Comparison of ENCODE assay signal across 34 mouse cellular contexts in the genomic region with DNA sequence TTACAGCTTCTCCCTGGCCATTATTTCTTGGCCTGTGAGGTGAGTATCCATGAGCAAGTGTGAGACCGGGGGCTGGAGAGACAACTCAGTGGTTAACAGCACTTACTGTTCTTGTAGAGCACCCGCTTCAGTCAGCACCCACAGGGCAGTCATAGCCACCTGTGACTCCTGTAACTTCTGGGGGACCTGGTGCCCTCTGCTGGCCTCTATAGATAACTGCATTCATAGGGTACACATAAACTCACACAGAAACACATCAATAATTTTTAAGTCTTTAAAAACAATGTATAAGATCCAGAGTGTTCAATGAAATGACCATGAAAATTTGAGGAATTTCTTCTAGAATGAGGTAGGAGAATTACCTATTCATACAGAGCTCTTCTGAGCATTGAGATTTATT. TPM values are rescaled to one million over a fixed set of nuclear protein-coding genes. Genes with fewer than 3 reads are reported as not detected.
DNase-seq lines count a peak whose midpoint lies in the region; ATAC-seq and TF ChIP-seq lines count a peak whose summit lies in the region.
"Had no signal": no experiment of that assay in that cellular context is flagged by ENCODE, and none has a peak within 500 bp of the region (broad histone marks: within the 10 kb centered on the region; RNA-seq: fewer than 3 reads in every experiment).

No protein-coding gene starts in this region.

- no peak overlapping the region for H3K9ac ChIP-seq in hindbrain, postnatal 0 days (replicated peaks; ENCODE audit: low read length)
- no peak overlapping the region for H3K9ac ChIP-seq in hindbrain, embryonic 13.5 days
- no peak overlapping the region for H3K9ac ChIP-seq in liver, embryonic 14.5 days (replicated peaks)
- no peak overlapping the region for H3K9ac ChIP-seq in liver, embryonic 11.5 days (ENCODE audit: low read depth, low read length)
- H3K9ac ChIP-seq in MEL (ENCODE audit: control insufficient read depth, low read depth, low read length, poor library complexity, severe bottlenecking) = no peak overlapping the region
- H3K9ac ChIP-seq: forebrain, embryonic 13.5 days; heart, embryonic 13.5 days; hindbrain, embryonic 12.5 days had no signal

- H3K4me1 ChIP-seq in hindbrain, postnatal 0 days (ENCODE audit: insufficient read depth, low read length) = no peaks in the 10 kb centered on the region
- H3K4me1 ChIP-seq in hindbrain, embryonic 13.5 days (replicated peaks) = no peaks in the 10 kb centered on the region
- no peaks in the 10 kb centered on the region for H3K4me1 ChIP-seq in liver, embryonic 14.5 days (replicated peaks; ENCODE audit: control insufficient read depth in 2 of 2, insufficient read depth in 2 of 2, low read length in 1 of 2)
- H3K4me1 ChIP-seq in liver, embryonic 11.5 days (replicated peaks; ENCODE audit: control insufficient read depth, insufficient read depth, low read length) = no peaks in the 10 kb centered on the region
- H3K4me1 ChIP-seq in E14TG2a.4 (replicated peaks; ENCODE audit: low read depth, low read length) (peaks cover 6% of the 10 kb centered on the region), MEL (ENCODE audit: control insufficient read depth in 1 of 2, insufficient read depth in 2 of 2, low read length in 2 of 2) (no peaks in the 10 kb centered on the region)
- H3K4me1 ChIP-seq: forebrain, embryonic 10.5 days; forebrain, embryonic 13.5 days; hindbrain, embryonic 12.5 days had no signal

- no peak for TF ChIP-seq RAD21 in MEL (IDR thresholded peaks at IDR 0.05; ENCODE audit: low read depth, low read length)

- no peak overlapping the region for H3K4me3 ChIP-seq in hindbrain, postnatal 0 days (ENCODE audit: low read length)
- H3K4me3 ChIP-seq in hindbrain, embryonic 13.5 days = no peak overlapping the region
- H3K4me3 ChIP-seq in liver, embryonic 14.5 days (ENCODE audit: insufficient read depth in 1 of 2, low read depth in 2 of 2, low read length in 2 of 2) = no peak overlapping the region
- no peak overlapping the region for H3K4me3 ChIP-seq in liver, embryonic 11.5 days (ENCODE audit: low read depth, low read length)
- H3K4me3 ChIP-seq in E14TG2a.4 (replicated peaks; ENCODE audit: low read length) (no peak overlapping the region), MEL (ENCODE audit: control insufficient read depth in 1 of 2, insufficient read depth in 1 of 2, low read depth in 2 of 2, low read length in 2 of 2) (no peak overlapping the region)
- H3K4me3 ChIP-seq: forebrain, embryonic 10.5 days; forebrain, embryonic 13.5 days; gastrocnemius, adult 2 months; heart, embryonic 10.5 days; heart, embryonic 13.5 days; hindbrain, embryonic 12.5 days had no signal

- DNase-seq in hindbrain, postnatal 0 days (ENCODE audit: low spot score) = no peak
- no peak for DNase-seq in liver, embryonic 14.5 days (ENCODE audit: low read depth in 3 of 3, low spot score in 3 of 3)
- DNase-seq in liver, embryonic 11.5 days (ENCODE audit: low spot score) = no peak
- DNase-seq in MEL (ENCODE audit: low read depth, low spot score) = no peak
- no peak for DNase-seq in layer of hippocampus, postnatal 36 days
- no peak for DNase-seq in gastrocnemius, adult 18-20 months (ENCODE audit: low spot score)
- DNase-seq: adrenal gland, postnatal 10 days; adrenal gland, postnatal 36 days; B cell, adult 2 months; cerebellum, adult 18-20 months; cerebellum, adult 9-10 months; cerebellum, postnatal 14 days; gastrocnemius, adult 2 months; gastrocnemius, postnatal 14 days; heart, adult 18-20 months; kidney, adult 18-20 months had no signal

- H3K27ac ChIP-seq in hindbrain, postnatal 0 days = no peak overlapping the region
- H3K27ac ChIP-seq in hindbrain, embryonic 13.5 days = no peak overlapping the region
- H3K27ac ChIP-seq in liver, embryonic 14.5 days = no peak overlapping the region
- H3K27ac ChIP-seq in liver, embryonic 11.5 days (ENCODE audit: low read depth, low read length) = no peak overlapping the region
- no peak overlapping the region for H3K27ac ChIP-seq in MEL (ENCODE audit: control insufficient read depth, low read depth, low read length)
- H3K27ac ChIP-seq: forebrain, embryonic 10.5 days; forebrain, embryonic 13.5 days; gastrocnemius, adult 2 months; heart, embryonic 10.5 days; heart, embryonic 13.5 days; hindbrain, embryonic 12.5 days had no signal

- H3K4me2 ChIP-seq in hindbrain, postnatal 0 days (ENCODE audit: low read depth, low read length) = no peak overlapping the region
- H3K4me2 ChIP-seq in hindbrain, embryonic 13.5 days = no peak overlapping the region
- H3K4me2 ChIP-seq in liver, embryonic 14.5 days (ENCODE audit: low read depth) = no peak overlapping the region
- no peak overlapping the region for H3K4me2 ChIP-seq in liver, embryonic 11.5 days
- H3K4me2 ChIP-seq: forebrain, embryonic 13.5 days; heart, embryonic 13.5 days; hindbrain, embryonic 12.5 days had no signal

- no peaks in the 10 kb centered on the region for H3K36me3 ChIP-seq in hindbrain, postnatal 0 days (ENCODE audit: insufficient read depth, low read length)
- H3K36me3 ChIP-seq in hindbrain, embryonic 13.5 days = no peaks in the 10 kb centered on the region
- no peaks in the 10 kb centered on the region for H3K36me3 ChIP-seq in liver, embryonic 14.5 days (replicated peaks; ENCODE audit: control insufficient read depth, insufficient read depth, low read depth)
- H3K36me3 ChIP-seq in liver, embryonic 11.5 days (ENCODE audit: control insufficient read depth, insufficient read depth, low read length) = no peaks in the 10 kb centered on the region
- H3K36me3 ChIP-seq in E14TG2a.4 (ENCODE audit: insufficient read depth, low read length) = no peaks in the 10 kb centered on the region
- H3K36me3 ChIP-seq in MEL (ENCODE audit: control insufficient read depth in 1 of 2, insufficient read depth in 2 of 2, low read length in 2 of 2) = no peaks in the 10 kb centered on the region
- H3K36me3 ChIP-seq: forebrain, embryonic 10.5 days; G1E; heart, embryonic 10.5 days; heart, embryonic 13.5 days; hindbrain, embryonic 12.5 days had no signal

- no peaks in the 10 kb centered on the region for H3K9me3 ChIP-seq in hindbrain, postnatal 0 days (ENCODE audit: low read length)
- H3K9me3 ChIP-seq in hindbrain, embryonic 13.5 days = no peaks in the 10 kb centered on the region
- H3K9me3 ChIP-seq in liver, embryonic 14.5 days (ENCODE audit: control insufficient read depth, low read length) = no peaks in the 10 kb centered on the region
- no peaks in the 10 kb centered on the region for H3K9me3 ChIP-seq in liver, embryonic 11.5 days (ENCODE audit: control insufficient read depth, low read length)
- H3K9me3 ChIP-seq in E14TG2a.4 (ENCODE audit: low read length) (peaks cover 4% of the 10 kb centered on the region; the same call in 1 of the 2 replicates), MEL (replicated peaks; ENCODE audit: insufficient read depth, low read length) (no peaks in the 10 kb centered on the region)
- H3K9me3 ChIP-seq: forebrain, embryonic 10.5 days; forebrain, embryonic 13.5 days; heart, embryonic 10.5 days; hindbrain, embryonic 12.5 days had no signal

- 97% methylated on average over 2 of the region's 2 CpGs for WGBS in hindbrain, postnatal 0 days
- 95% methylated on average over 2 of the region's 2 CpGs for WGBS in hindbrain, embryonic 13.5 days
- WGBS in liver, embryonic 14.5 days (ENCODE audit: insufficient replicate concordance) = 78% methylated on average over 2 of the region's 2 CpGs
- 89% methylated on average over 2 of the region's 2 CpGs for WGBS in liver, embryonic 11.5 days

- 0 out of 2 replicates have a peak, but pooled peaks have one; percentile 10 for TF ChIP-seq CTCF in hindbrain, postnatal 0 days (IDR thresholded peaks at IDR 0.05; ENCODE audit: low read depth)
- 0 out of 2 replicates have a peak, but pooled peaks have one; percentile 16 for TF ChIP-seq CTCF in liver, embryonic 14.5 days (IDR thresholded peaks at IDR 0.05; ENCODE audit: low read depth)
- TF ChIP-seq CTCF in E14TG2a.4 (conservative IDR thresholded peaks at IDR 0.05; ENCODE audit: low read length) (peak; percentile 70), MEL (IDR thresholded peaks at IDR 0.05 in 2 of 3, conservative IDR thresholded peaks at IDR 0.05 in 1 of 3; ENCODE audit: control insufficient read depth in 1 of 3, insufficient read depth in 1 of 3, low read depth in 2 of 3, low read length in 3 of 3, poor library complexity in 1 of 3, severe bottlenecking in 1 of 3) (peak; percentile 20 to 21 (median 21); a peak in 1 of 6 replicates)

- ATAC-seq in hindbrain, postnatal 0 days = no peak
- ATAC-seq in hindbrain, embryonic 13.5 days (ENCODE audit: low FRiP score) = no peak
- ATAC-seq in liver, embryonic 14.5 days (ENCODE audit: insufficient read depth) = no peak
- ATAC-seq in liver, embryonic 11.5 days (replicated peaks; ENCODE audit: low FRiP score) = no peak
- ATAC-seq: forebrain, embryonic 13.5 days; forebrain, embryonic 16.5 days; hindbrain, embryonic 16.5 days; inflammation-experienced regulatory T-cells, adult 6 months had no signal

- no peaks in the 10 kb centered on the region for H3K27me3 ChIP-seq in hindbrain, postnatal 0 days (ENCODE audit: insufficient read depth, low read length)
- H3K27me3 ChIP-seq in hindbrain, embryonic 13.5 days = no peaks in the 10 kb centered on the region
- H3K27me3 ChIP-seq in liver, embryonic 14.5 days (ENCODE audit: control insufficient read depth, insufficient read depth, low read length) = no peaks in the 10 kb centered on the region
- no peaks in the 10 kb centered on the region for H3K27me3 ChIP-seq in liver, embryonic 11.5 days (replicated peaks; ENCODE audit: control insufficient read depth, insufficient read depth, low read length)
- H3K27me3 ChIP-seq in E14TG2a.4 (ENCODE audit: insufficient read depth, low read length) (peaks cover 5% of the 10 kb centered on the region), MEL (ENCODE audit: control insufficient read depth in 1 of 2, insufficient read depth in 2 of 2, low read length in 2 of 2) (peaks cover 0 to 7% of the 10 kb centered on the region in 2 experiments; a peak in 3 of 4 replicates)
- H3K27me3 ChIP-seq: forebrain, embryonic 13.5 days; hindbrain, embryonic 12.5 days had no signal

- TF ChIP-seq EP300 in liver, embryonic 14.5 days (IDR thresholded peaks at IDR 0.05; ENCODE audit: low read depth) = no peak
- TF ChIP-seq EP300 in MEL (IDR thresholded peaks at IDR 0.05; ENCODE audit: low read depth in 1 of 2, low read length in 2 of 2) = no peak

- TF ChIP-seq POLR2A in MEL (IDR thresholded peaks at IDR 0.05; ENCODE audit: control insufficient read depth in 1 of 2, insufficient read depth in 1 of 2, low read depth in 1 of 2, low read length in 2 of 2, poor library complexity in 1 of 2) = no peak

- H3K79me2 ChIP-seq in MEL (ENCODE audit: control insufficient read depth, insufficient read depth, low read length, poor library complexity) = no peaks in the 10 kb centered on the region

RNA-seq across cellular contexts. Expression of gene Olfr159, which starts 1.4 kb away (rescaled TPM):
- not detected in 2 replicates for total RNA-seq in hindbrain, postnatal 0 days (2014; rRNA removed)
- polyA plus RNA-seq in hindbrain, postnatal 0 days (2015; fragmentation: Nextera tagmentation; extraction: Ambion mirVana) = not detected in 2 replicates
- polyA plus RNA-seq in hindbrain, embryonic 13.5 days (2015; fragmentation: Nextera tagmentation; extraction: Ambion mirVana) = not detected in 2 replicates
- not detected in 2 replicates for polyA plus RNA-seq in liver, embryonic 14.5 days (2012; rRNA removed)
- polyA plus RNA-seq in liver, embryonic 14.5 days (2014; fragmentation: Nextera tagmentation; extraction: Ambion mirVana) = not detected in 2 replicates
- not detected in 2 replicates for polyA plus RNA-seq in liver, embryonic 11.5 days (2014; fragmentation: Nextera tagmentation; extraction: Ambion mirVana)
- total RNA-seq in MEL (2012; rRNA removed) = not detected in 2 replicates
- polyA plus RNA-seq in MEL (2012; ENCODE audit: insufficient read depth in 1 of 2, insufficient read length in 2 of 2, low read depth in 1 of 2, low replicate concordance in 2 of 2, missing spikeins in 1 of 2) = not detected
- total RNA-seq in layer of hippocampus, postnatal 36 days (2021) = not detected
- not detected for total RNA-seq in gastrocnemius, adult 18-20 months (2021)
- total RNA-seq: adrenal gland, adult 18-20 months; adrenal gland, postnatal 10 days; adrenal gland, postnatal 36 days; G1E; gastrocnemius, adult 2 months; gastrocnemius, postnatal 14 days; gastrocnemius, postnatal 4 days; heart, adult 18-20 months; heart, postnatal 25 days; hematopoietic stem cell, adult 5-6 weeks had no signal
- polyA plus RNA-seq: embryonic facial prominence, embryonic 11.5 days; embryonic facial prominence, embryonic 14.5 days; forebrain, embryonic 10.5 days; forebrain, embryonic 13.5 days; forebrain, embryonic 16.5 days; G1E; heart, embryonic 10.5 days; heart, embryonic 13.5 days; heart, embryonic 16.5 days; hindbrain, embryonic 12.5 days; hindbrain, embryonic 16.5 days; inflammation-experienced regulatory T-cells, adult 6 months had no signal

RNA-seq across cellular contexts. Expression of gene Spaar, which starts 39.5 kb away (rescaled TPM):
- 0.10 and 0.22 TPM in 2 replicates for total RNA-seq in hindbrain, postnatal 0 days (2014; rRNA removed)
- polyA plus RNA-seq in hindbrain, postnatal 0 days (2015; fragmentation: Nextera tagmentation; extraction: Ambion mirVana) = 0.08 and 0.13 TPM in 2 replicates
- not detected in 2 replicates for polyA plus RNA-seq in hindbrain, embryonic 13.5 days (2015; fragmentation: Nextera tagmentation; extraction: Ambion mirVana)
- polyA plus RNA-seq in liver, embryonic 14.5 days (2012; rRNA removed) = 0.01 and 0.02 TPM in 2 replicates
- polyA plus RNA-seq in liver, embryonic 14.5 days (2014; fragmentation: Nextera tagmentation; extraction: Ambion mirVana) = 0.03 TPM in 1 of 2 replicates, not detected in the other
- polyA plus RNA-seq in liver, embryonic 11.5 days (2014; fragmentation: Nextera tagmentation; extraction: Ambion mirVana) = 0.13 TPM in 1 of 2 replicates, not detected in the other
- total RNA-seq in MEL (2012; rRNA removed) = not detected in 2 replicates
- polyA plus RNA-seq in MEL (2012; ENCODE audit: insufficient read depth in 1 of 2, insufficient read length in 2 of 2, low read depth in 1 of 2, low replicate concordance in 2 of 2, missing spikeins in 1 of 2) = not detected
- total RNA-seq in layer of hippocampus, postnatal 36 days (2021) = 1 to 10 TPM in 1 of 2 experiments, under 1 TPM in 1; 0.61 to 1.1 TPM
- 1 to 10 TPM; 1.1 to 1.3 TPM for total RNA-seq in gastrocnemius, adult 18-20 months (2021)
- total RNA-seq: hematopoietic stem cell, adult 5-6 weeks had no signal
- polyA plus RNA-seq: forebrain, embryonic 10.5 days; forebrain, embryonic 13.5 days; G1E had no signal

RNA-seq across cellular contexts. Expression of gene Hrct1, which starts 42.4 kb away (rescaled TPM):
- total RNA-seq in hindbrain, postnatal 0 days (2014; rRNA removed) = 0.73 and 1.8 TPM in 2 replicates
- polyA plus RNA-seq in hindbrain, postnatal 0 days (2015; fragmentation: Nextera tagmentation; extraction: Ambion mirVana) = 0.70 and 0.92 TPM in 2 replicates
- polyA plus RNA-seq in hindbrain, embryonic 13.5 days (2015; fragmentation: Nextera tagmentation; extraction: Ambion mirVana) = 0.18 and 0.35 TPM in 2 replicates
- polyA plus RNA-seq in liver, embryonic 14.5 days (2012; rRNA removed) = 0.08 and 0.09 TPM in 2 replicates
- 0.06 and 0.21 TPM in 2 replicates for polyA plus RNA-seq in liver, embryonic 14.5 days (2014; fragmentation: Nextera tagmentation; extraction: Ambion mirVana)
- 0.25 and 0.45 TPM in 2 replicates for polyA plus RNA-seq in liver, embryonic 11.5 days (2014; fragmentation: Nextera tagmentation; extraction: Ambion mirVana)
- total RNA-seq in MEL (2012; rRNA removed) = not detected in 2 replicates
- polyA plus RNA-seq in MEL (2012; ENCODE audit: insufficient read depth in 1 of 2, insufficient read length in 2 of 2, low read depth in 1 of 2, low replicate concordance in 2 of 2, missing spikeins in 1 of 2) = not detected
- 1 to 10 TPM in 1 of 2 experiments, under 1 TPM in 1; 0.47 to 1.2 TPM for total RNA-seq in layer of hippocampus, postnatal 36 days (2021)
- 1 to 10 TPM; 1.7 to 2.5 TPM for total RNA-seq in gastrocnemius, adult 18-20 months (2021)
- total RNA-seq: hematopoietic stem cell, adult 5-6 weeks had no signal
- polyA plus RNA-seq: G1E; inflammation-experienced regulatory T-cells, adult 6 months had no signal

RNA-seq across cellular contexts. Expression of gene Olfr156, which starts 54.3 kb away (rescaled TPM):
- total RNA-seq in hindbrain, postnatal 0 days (2014; rRNA removed) = not detected in 2 replicates
- not detected in 2 replicates for polyA plus RNA-seq in hindbrain, postnatal 0 days (2015; fragmentation: Nextera tagmentation; extraction: Ambion mirVana)
- not detected in 2 replicates for polyA plus RNA-seq in hindbrain, embryonic 13.5 days (2015; fragmentation: Nextera tagmentation; extraction: Ambion mirVana)
- not detected in 2 replicates for polyA plus RNA-seq in liver, embryonic 14.5 days (2012; rRNA removed)
- polyA plus RNA-seq in liver, embryonic 14.5 days (2014; fragmentation: Nextera tagmentation; extraction: Ambion mirVana) = not detected in 2 replicates
- polyA plus RNA-seq in liver, embryonic 11.5 days (2014; fragmentation: Nextera tagmentation; extraction: Ambion mirVana) = not detected in 2 replicates
- not detected in 2 replicates for total RNA-seq in MEL (2012; rRNA removed)
- polyA plus RNA-seq in MEL (2012; ENCODE audit: insufficient read depth in 1 of 2, insufficient read length in 2 of 2, low read depth in 1 of 2, low replicate concordance in 2 of 2, missing spikeins in 1 of 2) = not detected
- total RNA-seq in layer of hippocampus, postnatal 36 days (2021) = not detected
- total RNA-seq in gastrocnemius, adult 18-20 months (2021) = not detected
- total RNA-seq: adrenal gland, adult 18-20 months; adrenal gland, postnatal 10 days; adrenal gland, postnatal 36 days; gastrocnemius, adult 2 months; gastrocnemius, postnatal 14 days; gastrocnemius, postnatal 4 days; heart, adult 18-20 months; heart, postnatal 25 days; hematopoietic stem cell, adult 5-6 weeks had no signal
- polyA plus RNA-seq: embryonic facial prominence, embryonic 11.5 days; embryonic facial prominence, embryonic 14.5 days; forebrain, embryonic 10.5 days; forebrain, embryonic 13.5 days; forebrain, embryonic 16.5 days; G1E; heart, embryonic 10.5 days; heart, embryonic 13.5 days; heart, embryonic 16.5 days; hindbrain, embryonic 12.5 days; hindbrain, embryonic 16.5 days; inflammation-experienced regulatory T-cells, adult 6 months had no signal

RNA-seq across cellular contexts. Expression of gene Olfr71, which starts 59.3 kb away (rescaled TPM):
- not detected in 2 replicates for total RNA-seq in hindbrain, postnatal 0 days (2014; rRNA removed)
- polyA plus RNA-seq in hindbrain, postnatal 0 days (2015; fragmentation: Nextera tagmentation; extraction: Ambion mirVana) = not detected in 2 replicates
- polyA plus RNA-seq in hindbrain, embryonic 13.5 days (2015; fragmentation: Nextera tagmentation; extraction: Ambion mirVana) = not detected in 2 replicates
- polyA plus RNA-seq in liver, embryonic 14.5 days (2012; rRNA removed) = not detected in 2 replicates
- polyA plus RNA-seq in liver, embryonic 14.5 days (2014; fragmentation: Nextera tagmentation; extraction: Ambion mirVana) = not detected in 2 replicates
- not detected in 2 replicates for polyA plus RNA-seq in liver, embryonic 11.5 days (2014; fragmentation: Nextera tagmentation; extraction: Ambion mirVana)
- not detected in 2 replicates for total RNA-seq in MEL (2012; rRNA removed)
- not detected for polyA plus RNA-seq in MEL (2012; ENCODE audit: insufficient read depth in 1 of 2, insufficient read length in 2 of 2, low read depth in 1 of 2, low replicate concordance in 2 of 2, missing spikeins in 1 of 2)
- not detected for total RNA-seq in layer of hippocampus, postnatal 36 days (2021)
- not detected for total RNA-seq in gastrocnemius, adult 18-20 months (2021)
- total RNA-seq: adrenal gland, adult 18-20 months; adrenal gland, postnatal 10 days; adrenal gland, postnatal 36 days; gastrocnemius, adult 2 months; gastrocnemius, postnatal 14 days; gastrocnemius, postnatal 4 days; heart, adult 18-20 months; heart, postnatal 25 days; hematopoietic stem cell, adult 5-6 weeks had no signal
- polyA plus RNA-seq: embryonic facial prominence, embryonic 11.5 days; forebrain, embryonic 10.5 days; forebrain, embryonic 13.5 days; forebrain, embryonic 16.5 days; G1E; heart, embryonic 10.5 days; heart, embryonic 13.5 days; heart, embryonic 16.5 days; hindbrain, embryonic 12.5 days; inflammation-experienced regulatory T-cells, adult 6 months had no signal

Comparison
In these comparisons a context has a peak if more than half of its experiments do, and no peak if none do; other contexts are left out.
1. CTCF ChIP-seq: peak in every context shown above with its lines; median percentile 70 in E14TG2a.4; 21 in MEL; 16 in liver, embryonic 14.5 days; 10 in hindbrain, postnatal 0 days.